Mouse (Mus musculus) heart, postnatal 4 days (tissue): ENCODE measurements at regions not wholly inside any gene's neighbourhood (a gene's known extent, or its start where the extent isn't known, plus 50 kb on each side); places are given as distances from the start of the nearest gene placed in this dataset.

Source experiments
- DNase-seq: peaks from one replicate; pipeline ENCODE4 v3.0.0; 2021

GRCm38 (mm10) chr4:34105251-34105650, 55.3 kb upstream of the Spaca1 start:
- no peak for DNase-seq

DNA sequence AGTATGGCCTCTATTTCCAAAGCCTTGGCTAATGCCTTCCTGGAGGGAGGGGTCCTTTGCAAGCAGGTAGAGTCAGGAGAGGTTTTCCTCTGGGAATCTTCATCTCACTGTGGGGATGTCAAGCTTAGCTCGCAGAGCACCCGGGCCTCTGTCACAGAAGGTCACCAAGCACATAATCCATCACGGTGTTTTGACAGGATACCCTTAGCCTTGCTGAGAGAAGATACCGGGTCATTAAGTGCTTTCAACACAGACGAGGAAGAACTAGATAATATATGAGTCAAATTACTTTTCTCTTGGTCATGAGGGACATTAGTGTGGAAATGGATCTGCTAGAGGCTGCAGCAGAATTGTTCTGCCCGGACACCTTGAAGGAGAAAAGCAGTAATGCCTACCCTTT, 64.3 kb upstream of the Spaca1 start:
- no peak for DNase-seq

DNA sequence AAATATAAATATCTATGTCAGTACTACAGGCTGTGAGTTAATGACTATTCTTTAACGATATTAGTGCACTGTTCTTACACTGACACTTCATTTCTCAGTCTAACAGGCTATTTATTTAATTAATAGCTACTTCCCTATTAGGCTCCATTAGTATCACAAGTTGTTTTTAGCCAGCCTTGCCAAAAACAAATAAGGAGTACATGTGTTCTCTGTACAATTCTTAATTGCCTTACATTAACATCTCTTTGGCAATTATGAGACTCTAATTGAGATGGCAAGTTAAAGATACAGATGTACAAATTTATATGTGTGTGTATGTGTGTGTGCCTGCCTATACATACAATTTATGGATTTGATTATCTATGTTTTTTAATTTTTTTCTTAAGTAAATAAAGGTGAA, 67.1 kb upstream of the Spaca1 start:
- no peak for DNase-seq

DNA sequence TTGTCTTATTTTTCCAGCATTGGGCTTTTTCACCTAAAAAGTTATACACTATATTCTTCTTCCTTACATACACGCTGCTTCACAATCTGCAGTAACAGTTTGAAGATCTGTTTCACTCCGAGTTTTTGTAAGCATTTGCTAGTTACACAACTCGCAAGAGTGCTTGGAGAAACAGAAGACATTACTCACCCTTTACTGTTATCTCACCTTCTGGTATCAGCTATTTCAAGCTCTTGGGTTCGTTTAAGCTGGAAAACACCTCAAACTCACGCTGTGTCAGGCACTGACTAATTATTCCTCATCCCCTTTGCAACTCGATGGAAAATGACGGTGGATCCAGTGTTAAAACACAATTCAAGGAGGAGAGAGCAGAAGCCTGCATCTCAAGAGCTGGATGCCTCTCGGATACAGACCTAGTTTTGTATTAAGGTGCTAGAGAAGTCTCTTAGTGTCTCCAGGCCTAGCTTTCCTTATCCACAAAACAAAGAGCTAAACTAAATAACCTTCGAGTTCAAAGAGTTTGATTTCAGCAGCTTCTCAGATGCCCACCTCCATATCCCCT, 73.0 kb upstream of the Spaca1 start:
- no peak for DNase-seq

- no peak for DNase-seq
These were observed 78.2 kb upstream of the Spaca1 start for GRCm38 (mm10) chr4:34128224-34128623.

DNA sequence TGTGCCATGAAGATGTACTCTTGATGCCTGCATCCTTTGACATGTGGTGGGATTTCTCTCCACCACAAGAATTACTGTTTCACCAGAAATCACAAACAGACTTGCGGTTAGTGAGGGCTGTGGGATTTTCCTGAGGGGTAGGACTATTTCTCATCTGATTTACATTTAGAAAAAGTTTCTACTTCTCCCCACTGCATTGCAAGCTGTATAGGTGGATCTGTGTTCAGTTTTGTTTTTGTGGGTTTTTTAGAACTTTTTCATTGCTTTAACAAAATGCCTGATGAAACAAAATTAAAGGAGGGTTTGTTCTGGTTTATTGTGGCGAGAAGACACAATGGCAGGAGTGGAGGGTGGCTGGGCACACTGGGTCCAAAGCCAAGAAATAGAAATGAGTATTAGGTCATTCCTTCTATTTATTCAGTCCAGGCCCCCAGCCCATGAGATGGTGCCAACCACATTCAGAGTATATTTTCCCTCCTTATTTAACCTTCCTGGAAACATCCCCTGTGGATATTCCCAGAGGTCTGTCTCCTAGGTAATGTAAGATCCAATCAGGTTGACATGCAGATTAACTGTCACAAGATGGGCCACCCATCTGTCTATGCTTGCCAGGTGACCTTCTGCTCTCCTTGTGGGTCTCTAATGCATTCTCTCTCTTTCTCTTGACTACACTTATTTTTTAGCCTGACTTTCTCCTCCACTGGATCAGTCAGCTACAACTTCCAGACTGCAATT, 96.3 kb upstream of the Spaca1 start:
- no peak for DNase-seq

DNA sequence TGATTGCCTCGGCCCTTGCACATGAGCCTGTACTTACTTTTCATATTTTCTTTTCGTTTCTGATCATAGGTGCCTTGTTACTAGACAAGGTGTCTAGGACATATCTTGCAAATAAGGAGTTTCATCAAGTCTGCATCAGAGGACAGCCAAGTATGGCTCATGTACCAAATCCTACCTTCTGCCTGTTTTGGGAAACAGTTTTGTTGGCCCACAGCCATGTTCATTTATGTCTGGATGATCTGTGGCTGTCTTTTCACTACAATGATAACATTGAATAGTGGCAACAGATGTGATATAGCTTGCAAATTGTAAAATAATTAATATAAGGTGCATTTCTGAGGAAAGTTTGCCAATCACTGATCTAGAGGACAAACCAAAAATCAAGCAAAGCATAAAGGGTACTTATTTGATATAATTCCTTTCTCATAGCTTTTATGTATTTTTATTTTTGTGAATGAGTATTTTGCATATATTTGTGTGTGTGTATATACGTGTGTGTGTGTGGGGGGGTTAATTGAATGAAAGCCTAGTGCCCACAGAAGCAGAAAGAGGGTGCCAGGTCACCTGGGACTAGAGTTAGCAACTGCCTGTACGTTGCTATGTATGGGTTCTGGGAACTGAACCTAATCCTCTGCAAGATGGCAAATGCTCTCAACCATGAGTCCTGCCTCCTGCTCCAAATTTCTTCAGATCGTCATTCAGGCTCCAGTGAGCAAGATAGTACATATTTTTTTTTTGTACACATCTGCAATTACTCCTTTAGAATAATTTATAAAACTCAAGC, 99.2 kb upstream of the Spaca1 start:
- no peak for DNase-seq

DNA sequence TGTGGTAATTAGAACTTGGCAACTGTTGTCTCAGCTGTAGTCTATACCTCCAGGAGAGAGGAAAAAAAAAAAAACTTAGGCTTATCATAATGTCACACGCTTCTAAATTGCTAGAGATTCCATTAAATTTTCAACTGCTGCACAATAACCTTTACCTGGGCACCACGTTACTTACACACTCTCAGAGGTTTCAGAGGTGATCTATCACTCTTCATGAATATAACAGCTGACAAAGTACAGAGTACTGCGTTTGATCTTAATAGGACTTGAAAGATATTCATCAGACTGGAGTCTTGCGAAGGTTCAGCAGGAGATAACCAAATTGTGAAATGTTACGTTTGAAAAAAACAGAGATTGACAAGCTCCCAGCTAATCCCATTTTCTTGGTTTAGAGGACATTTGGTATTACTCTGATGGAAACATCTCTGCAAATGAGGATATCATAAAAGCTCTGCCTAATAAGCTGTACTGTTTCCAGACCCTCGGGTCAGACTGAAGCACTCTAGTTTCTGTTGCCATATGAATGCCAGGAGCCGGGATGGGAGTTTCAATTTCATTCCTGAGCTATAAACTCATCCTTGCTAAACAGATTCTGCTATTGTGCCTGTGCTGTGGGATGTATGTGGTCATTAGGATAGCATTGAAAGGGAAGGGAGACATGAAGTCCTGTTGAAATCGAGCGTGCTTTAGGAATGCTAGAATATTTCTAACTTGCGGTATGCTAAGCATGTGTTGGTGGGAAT, 101.8 kb upstream of the Spaca1 start:
- DNase-seq = no peak

- no peak for DNase-seq
These were observed 105.5 kb upstream of the Spaca1 start for GRCm38 (mm10) chr4:34155501-34155900.

DNA sequence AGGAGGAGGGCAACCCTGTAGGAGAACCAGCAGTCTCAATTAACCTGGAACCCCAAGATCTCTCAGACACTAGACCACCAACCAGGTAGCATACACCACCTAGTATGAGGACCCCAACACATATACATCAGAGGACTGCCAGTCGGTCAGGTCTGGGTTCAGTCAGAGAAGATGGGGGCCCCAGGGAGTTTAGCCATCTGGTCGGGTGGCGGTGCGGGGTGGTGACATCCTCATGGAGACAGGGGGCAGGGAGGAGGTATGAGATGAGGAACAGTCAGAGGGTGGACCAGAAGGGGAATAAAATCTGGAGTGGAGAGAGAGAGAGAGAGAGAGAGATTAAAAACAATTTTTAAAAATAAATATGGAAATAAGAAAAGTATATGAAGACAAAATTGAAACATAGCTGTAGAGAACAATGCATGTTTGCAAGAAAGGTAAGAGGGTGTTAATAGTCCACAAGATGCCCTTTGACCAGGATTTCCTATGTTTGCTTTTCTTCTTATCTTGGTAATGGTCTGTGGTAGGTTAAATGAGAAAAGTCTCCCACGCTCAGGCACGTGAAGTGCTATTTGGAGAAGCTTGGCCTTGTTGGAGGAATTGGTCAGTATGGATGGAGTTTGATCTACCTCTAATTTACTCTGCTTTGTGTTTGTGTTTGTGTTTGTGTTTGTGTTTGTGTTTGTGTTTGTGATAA, 108.0 kb upstream of the Spaca1 start:
- no peak for DNase-seq

DNA sequence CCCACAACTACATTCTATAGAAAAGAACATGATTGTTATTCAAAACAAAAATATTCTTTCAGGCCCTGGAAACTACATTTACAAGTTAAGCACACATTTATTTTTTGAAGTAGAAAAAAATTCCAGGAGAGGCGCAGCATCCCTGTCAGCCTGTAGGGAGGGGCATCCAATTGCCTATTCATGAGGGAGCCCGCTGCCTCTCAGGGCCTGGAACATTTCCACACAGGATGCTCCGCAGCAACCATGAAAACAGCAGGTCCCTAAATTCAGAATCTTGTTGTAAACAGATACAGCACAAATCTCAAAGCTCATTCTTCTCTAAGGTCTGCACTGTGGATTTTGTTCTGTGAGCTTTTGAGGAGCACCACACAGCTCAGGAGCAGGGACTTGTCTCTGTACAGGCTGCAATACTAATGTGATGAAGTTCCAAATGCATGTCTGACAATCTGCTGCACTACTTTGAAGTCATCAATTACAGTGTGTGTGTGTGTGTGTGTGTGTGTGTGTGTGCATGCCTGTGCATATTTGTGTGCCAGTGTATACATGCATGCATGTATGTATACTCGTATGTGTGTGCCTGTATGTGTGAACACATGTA, 121.4 kb upstream of the Spaca1 start:
- DNase-seq = no peak

DNA sequence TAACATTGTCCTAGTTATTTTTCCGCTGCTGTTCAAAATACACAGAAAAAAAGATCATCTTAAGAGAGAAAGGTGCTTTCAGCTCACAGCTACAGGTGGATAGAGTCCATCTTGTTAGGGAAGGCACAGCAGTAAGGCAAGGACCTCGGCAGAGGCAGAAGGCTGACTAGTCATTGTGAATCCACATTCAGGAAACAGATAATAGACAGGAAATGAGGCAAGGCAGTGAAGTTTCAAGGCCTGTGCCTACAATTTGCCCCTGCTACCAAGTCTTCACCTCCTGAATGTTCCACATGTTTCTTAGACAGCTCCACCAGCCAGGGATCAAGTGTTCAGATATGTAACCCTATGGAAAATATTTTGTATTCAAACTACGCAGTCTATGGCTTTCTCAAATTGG, 122.0 kb upstream of the Spaca1 start:
- no peak for DNase-seq

DNA sequence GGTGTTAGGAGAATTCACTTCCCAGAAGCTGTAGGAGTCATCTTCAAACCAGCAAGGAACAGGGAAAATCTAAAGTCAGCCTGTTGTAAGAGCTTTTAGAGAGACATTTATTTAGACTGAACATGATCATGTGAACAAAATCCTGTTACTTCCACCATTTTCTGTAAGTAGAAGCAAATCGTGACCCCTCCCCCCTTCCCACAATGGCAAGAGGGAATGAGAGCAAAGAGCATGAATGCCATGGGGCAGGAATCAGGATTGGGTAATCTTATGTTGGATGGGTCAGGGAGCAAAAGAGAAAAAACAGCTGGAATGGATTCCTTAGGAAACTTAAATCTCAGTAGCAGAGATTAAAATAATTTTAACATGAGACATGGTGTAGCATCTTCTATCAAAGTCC, 127.4 kb upstream of the Spaca1 start:
- no peak for DNase-seq

GRCm38 (mm10) chr4:34186522-34186921, 136.5 kb upstream of the Spaca1 start:
- DNase-seq = no peak

DNA sequence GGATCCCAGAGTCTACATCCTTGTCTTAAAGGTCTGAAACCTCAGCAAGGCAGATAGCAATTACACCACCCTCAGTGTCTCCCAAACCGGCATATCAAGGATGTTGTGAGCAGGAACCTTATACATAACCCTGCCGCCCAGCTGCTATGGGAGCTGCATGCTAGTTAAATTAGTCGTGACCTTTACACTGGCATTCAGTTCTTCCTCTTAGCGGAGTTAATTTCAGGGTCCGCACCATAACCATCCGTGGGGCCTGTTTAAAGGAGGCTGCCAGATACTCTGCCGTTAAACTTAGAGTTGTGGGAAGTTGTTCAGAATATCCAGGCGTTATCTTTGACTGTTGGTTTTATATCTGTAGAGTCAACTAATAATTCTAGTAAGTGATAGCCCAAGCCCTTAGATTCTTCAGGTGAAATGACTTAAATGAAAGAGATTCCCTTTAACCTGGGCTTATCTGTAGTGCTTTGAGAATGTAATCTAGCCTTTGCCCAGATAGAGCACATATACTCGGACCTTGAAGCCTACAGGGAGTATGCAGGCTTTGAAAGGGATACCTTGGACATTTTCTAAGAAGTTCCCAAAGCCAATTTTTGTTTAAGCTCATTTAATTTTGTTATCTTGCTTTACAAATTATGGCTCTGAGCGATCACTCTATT, 153.3 kb upstream of the Spaca1 start:
- no peak for DNase-seq

DNA sequence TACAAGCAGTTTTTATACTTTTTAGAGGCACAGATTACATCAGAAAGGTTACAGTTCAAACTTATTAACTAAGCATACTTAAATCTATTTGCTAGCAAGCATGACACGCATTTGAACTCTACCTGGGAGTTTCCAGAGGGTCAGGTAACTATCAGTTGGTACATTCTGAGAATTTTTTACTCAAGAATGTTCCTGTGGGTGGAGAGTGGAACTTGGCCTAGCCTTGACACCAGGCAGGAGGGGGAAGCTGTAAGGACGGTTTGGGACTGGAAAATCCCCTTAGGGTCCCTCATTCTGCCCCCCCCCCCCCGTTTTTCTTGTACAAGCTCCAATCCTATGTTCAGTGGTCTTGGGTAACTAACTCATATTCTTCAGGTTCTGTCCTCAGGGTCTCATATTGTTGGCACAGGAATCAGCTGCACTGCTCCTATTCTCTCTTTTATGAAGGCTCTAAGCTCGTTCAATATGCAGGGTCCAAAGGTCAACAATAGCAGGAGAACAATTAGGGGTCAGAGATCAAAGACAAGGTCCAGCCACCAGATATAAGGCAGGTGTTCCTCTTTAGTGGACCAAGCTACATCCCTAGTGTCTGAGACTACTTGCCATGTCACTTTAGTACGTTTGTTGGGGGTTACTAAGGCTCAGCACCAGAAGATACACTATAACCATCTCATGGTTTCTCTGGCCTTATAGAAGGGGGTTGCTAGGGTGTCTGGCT, 159.3 kb upstream of the Spaca1 start:
- no peak for DNase-seq

- no peak for DNase-seq
These were observed 163.7 kb upstream of the Spaca1 start for GRCm38 (mm10) chr4:34213731-34214130.

DNA sequence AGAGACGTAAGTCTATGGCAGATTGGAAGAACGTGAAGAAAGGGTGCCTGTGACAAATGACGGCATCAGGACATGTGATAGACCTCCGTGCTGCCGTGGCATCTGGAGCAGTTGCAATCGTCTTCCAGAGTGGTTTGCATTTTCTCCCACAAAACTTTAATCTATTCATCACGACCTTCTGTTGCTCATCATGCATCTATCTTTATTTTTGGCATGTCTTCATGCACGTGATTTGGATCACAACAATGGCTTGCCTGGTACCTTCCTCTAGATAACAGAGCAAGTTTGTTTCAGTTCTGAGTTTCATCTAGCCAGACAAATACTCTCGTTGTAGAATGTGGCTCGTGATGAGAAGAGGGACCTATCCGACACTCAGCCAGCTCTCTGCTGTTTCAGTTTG, 164.4 kb upstream of the Spaca1 start:
- no peak for DNase-seq

GRCm38 (mm10) chr4:34221915-34222314, 171.9 kb upstream of the Spaca1 start:
- no peak for DNase-seq

DNA sequence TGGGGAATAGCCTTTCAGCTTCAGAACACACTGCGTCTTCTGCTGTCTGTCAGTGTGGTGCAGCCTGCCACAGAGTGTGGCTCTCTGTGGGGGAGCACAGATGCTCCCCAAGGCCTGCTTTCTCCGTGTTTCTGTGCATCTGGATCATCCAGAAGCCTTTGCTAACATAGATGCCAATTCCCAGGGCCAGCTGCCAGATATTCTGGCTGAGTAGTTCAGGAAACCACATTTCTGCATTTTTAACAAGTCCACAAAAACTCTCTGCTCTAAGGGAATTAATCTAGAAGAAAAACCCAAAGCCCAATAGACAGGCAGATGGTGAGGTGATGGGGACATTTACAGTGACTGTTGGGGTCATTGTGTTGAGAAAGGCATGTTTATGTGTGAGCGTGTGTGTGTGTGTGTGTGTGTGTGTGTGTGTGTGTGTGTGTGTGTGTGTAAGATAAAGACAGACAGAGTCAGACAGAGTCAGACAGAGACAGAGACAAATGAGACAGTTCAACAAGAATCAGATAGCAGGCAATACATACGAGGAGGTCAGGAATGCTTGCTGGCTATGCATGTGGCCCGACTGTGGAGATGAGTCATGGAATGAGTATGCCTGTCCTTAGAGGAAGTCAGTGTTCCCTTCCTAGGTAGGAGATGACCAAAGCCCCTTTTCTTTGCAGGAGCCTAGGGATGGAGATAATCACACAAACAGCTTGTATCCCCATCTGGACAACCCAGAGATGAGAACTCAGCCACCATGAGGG, 176.3 kb upstream of the Spaca1 start:
- DNase-seq = peak; percentile 18
